Mouse (Mus musculus) embryonic facial prominence, embryonic 13.5 days (tissue): ENCODE measurements at regions not wholly inside any gene's neighbourhood (a gene's known extent, or its start where the extent isn't known, plus 50 kb on each side); places are given as distances from the start of the nearest gene placed in this dataset.

ENCODE experiments used
- ATAC-seq: fragments of 200-750 bp; cut with Nextera tagmentation; 2 replicates; pipeline ENCODE4 v1.8.0; 2017; ENCODE audit warnings: low read depth; ENCODE audit not compliant: insufficient number of reproducible peaks, insufficient read depth, low FRiP score, low TSS enrichment
- H3K27ac ChIP-seq: fragments of 300-500 bp; sonication (generic); 2 replicates; pipeline ENCODE4 v1.5.1; 2015; ENCODE audit warnings: moderate library complexity, mild to moderate bottlenecking, inconsistent platforms
- H3K27me3 ChIP-seq: fragments of 300-500 bp; sonication (generic); 2 replicates; pipeline ENCODE4 v1.6.1; 2015; ENCODE audit warnings: mild to moderate bottlenecking, inconsistent platforms
- H3K36me3 ChIP-seq: fragments of 300-500 bp; sonication (generic); 2 replicates; pipeline ENCODE4 v1.6.1; 2015; ENCODE audit warnings: mild to moderate bottlenecking, inconsistent platforms
- H3K4me1 ChIP-seq: fragments of 300-500 bp; sonication (generic); 2 replicates; pipeline ENCODE4 v1.6.1; 2015; ENCODE audit warnings: inconsistent platforms
- H3K4me2 ChIP-seq: fragments of 300-500 bp; sonication (generic); 2 replicates; pipeline ENCODE4 v1.6.1; 2015; ENCODE audit warnings: moderate library complexity, mild to moderate bottlenecking, inconsistent platforms
- H3K4me3 ChIP-seq: fragments of 300-500 bp; sonication (generic); 2 replicates; pipeline ENCODE4 v1.5.1; 2015; ENCODE audit warnings: mild to moderate bottlenecking, inconsistent platforms
- H3K9ac ChIP-seq: fragments of 300-500 bp; sonication (generic); 2 replicates; pipeline ENCODE4 v1.6.1; 2015; ENCODE audit warnings: mild to moderate bottlenecking, inconsistent platforms
- H3K9me3 ChIP-seq: fragments of 300-500 bp; sonication (generic); 2 replicates; pipeline ENCODE4 v1.6.1; 2016; ENCODE audit warnings: inconsistent platforms
- WGBS: fragments of 180-500 bp; shearing (Covaris S2); methylation state at CpG from one replicate; pipeline ENCODE4 v1.1.7; 2015; ENCODE audit warnings: mixed read lengths; 5-methylcytosine and 5-hydroxymethylcytosine counted together

DNA sequence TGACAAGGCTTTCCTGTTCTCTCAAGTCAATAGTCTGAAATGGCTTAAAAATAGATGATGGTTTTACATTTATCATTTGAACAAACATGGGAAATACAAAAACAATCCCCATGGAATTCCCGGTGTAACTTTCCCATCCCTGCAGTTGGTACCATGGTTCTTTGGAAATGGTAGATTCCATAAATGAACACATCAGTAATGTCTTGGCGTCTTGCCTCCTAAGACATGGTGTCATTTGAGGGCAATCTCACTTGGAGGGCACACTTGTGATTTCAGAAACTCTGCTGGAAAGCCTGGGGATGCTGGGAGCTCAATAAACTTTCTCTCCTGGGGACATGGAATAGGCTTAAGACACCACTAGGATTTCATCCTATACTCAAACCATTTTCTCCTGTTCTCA is 306.8 kb downstream of the Nuf2 start:
- Histone ChIP-seq H3K27ac (no peak overlapping the region), H3K9ac (no peak overlapping the region), H3K9me3 (no peaks in the 10 kb centered on the region), H3K27me3 (no peaks in the 10 kb centered on the region), H3K36me3 (no peaks in the 10 kb centered on the region), H3K4me2 (no peak overlapping the region), H3K4me3 (no peak overlapping the region), H3K4me1 (no peaks in the 10 kb centered on the region)
- ATAC-seq, result no peak
- 91% methylated on average over 2 of the region's 2 CpGs for WGBS

DNA sequence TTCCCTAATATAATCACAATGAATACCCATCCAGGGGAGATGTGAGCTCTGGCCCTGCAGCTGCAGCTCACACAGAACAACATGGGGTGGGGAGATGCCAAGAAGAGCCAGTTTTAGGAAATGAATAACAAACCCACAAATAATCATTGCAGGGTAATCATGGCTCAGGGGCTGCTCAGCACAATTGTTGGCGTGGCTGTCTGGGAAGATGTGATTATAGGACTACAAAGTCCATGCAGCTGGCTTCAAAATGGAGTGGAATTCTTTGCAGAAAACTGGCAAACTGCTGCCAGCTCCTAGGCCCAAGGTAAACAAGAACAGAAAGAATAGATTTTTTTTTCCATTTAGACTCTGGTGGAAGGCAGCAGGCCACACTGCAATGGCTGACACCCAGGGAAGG is 343.6 kb downstream of the Nuf2 start:
- H3K27me3 ChIP-seq, result no peaks in the 10 kb centered on the region
- H3K4me3 ChIP-seq, result no peak overlapping the region
- no peak overlapping the region for H3K9ac ChIP-seq
- H3K9me3 ChIP-seq, result no peaks in the 10 kb centered on the region
- ATAC-seq, result no peak
- H3K36me3 ChIP-seq, result no peaks in the 10 kb centered on the region
- peak overlapping the region; percentile 60; the same call in 1 of the 2 replicates for H3K27ac ChIP-seq
- no peak overlapping the region for H3K4me2 ChIP-seq
- H3K4me1 ChIP-seq, result peaks cover 8% of the 10 kb centered on the region; the same call in 1 of the 2 replicates
- whole genome bisulfite sequencing, result 25% methylated on average over 1 of the region's 1 CpGs

DNA sequence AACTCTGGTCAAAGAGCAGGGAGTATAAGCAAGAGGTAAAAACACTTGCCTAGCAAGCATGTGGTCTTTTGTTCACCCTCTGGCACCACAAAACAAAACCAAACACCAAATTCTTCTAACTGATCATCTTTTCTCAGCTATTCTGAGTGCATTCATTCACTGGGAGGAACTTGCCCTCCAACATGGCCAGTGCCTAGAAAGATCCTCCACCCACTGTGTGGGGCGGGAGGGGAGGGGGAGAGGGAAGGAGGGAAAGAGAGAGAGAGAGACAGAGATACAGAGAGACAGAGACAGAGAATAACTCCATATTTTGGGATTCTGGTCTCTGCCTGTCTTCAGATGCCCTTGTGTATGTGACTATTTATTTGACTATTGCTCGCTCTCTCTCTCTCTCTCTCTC is 360.9 kb downstream of the Nuf2 start:
- Histone ChIP-seq H3K9me3 (no peaks in the 10 kb centered on the region), H3K27ac (no peak overlapping the region), H3K27me3 (no peaks in the 10 kb centered on the region), H3K4me3 (no peak overlapping the region), H3K9ac (no peak overlapping the region), H3K36me3 (no peaks in the 10 kb centered on the region), H3K4me1 (no peaks in the 10 kb centered on the region), H3K4me2 (no peak overlapping the region)
- 88% methylated on average over 2 of the region's 2 CpGs for WGBS
- ATAC-seq, result no peak

- WGBS, result 93% methylated on average over 4 of the region's 4 CpGs
- no peak for ATAC-seq
- Histone ChIP-seq H3K27ac (no peak overlapping the region), H3K27me3 (no peaks in the 10 kb centered on the region), H3K4me3 (no peak overlapping the region), H3K9ac (no peak overlapping the region), H3K9me3 (no peaks in the 10 kb centered on the region), H3K4me2 (no peak overlapping the region), H3K4me1 (no peaks in the 10 kb centered on the region), H3K36me3 (no peaks in the 10 kb centered on the region)
Measured at GRCm38 (mm10) chr1:169168033-169168432, 363.2 kb downstream of the Nuf2 start.

DNA sequence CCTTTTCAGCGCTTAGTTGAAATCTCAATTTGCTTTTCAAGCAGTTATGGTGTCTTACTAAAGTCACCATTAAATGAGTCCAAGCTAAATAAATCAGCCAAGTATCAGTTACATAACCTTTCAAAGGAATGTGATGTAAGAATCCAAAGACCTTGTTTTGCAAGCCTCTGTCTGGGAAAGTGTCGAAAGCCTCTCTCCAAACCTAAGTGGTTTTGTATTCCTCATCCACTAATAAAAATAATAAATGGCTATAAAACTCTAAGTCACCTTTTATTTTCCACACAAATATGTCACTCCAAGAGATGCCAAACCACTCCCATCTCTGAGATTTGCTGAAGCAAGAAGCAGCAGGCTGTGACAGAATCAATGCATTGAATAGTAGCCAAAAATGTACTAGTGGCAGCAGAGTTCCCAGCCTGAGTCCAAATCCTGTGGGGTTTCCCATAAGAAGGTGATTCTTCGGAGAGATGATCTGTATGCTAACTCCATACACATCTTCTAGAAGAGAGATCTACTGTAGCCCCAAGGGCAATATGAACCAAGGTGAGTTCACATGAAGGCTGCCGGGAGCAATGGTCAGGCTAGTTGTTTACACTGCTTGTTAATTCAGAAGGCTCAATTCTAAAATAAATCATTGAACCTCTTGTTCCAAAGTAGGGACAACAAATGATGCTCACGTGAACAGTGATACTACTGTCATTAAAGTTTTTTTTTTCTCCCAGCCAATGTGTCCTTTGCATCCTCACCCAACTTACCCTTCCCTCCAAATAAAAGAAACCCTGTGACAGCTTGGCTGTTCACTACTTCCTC is 365.0 kb downstream of the Nuf2 start:
- ATAC-seq, result no peak
- 78% methylated on average over 5 of the region's 5 CpGs for WGBS
- no peaks in the 10 kb centered on the region for H3K9me3 ChIP-seq
- no peaks in the 10 kb centered on the region for H3K4me1 ChIP-seq
- no peak overlapping the region for H3K9ac ChIP-seq
- no peak overlapping the region for H3K4me2 ChIP-seq
- H3K27me3 ChIP-seq, result no peaks in the 10 kb centered on the region
- no peaks in the 10 kb centered on the region for H3K36me3 ChIP-seq
- H3K4me3 ChIP-seq, result no peak overlapping the region
- H3K27ac ChIP-seq, result no peak overlapping the region

GRCm38 (mm10) chr1:169160858-169161257 is 370.4 kb downstream of the Nuf2 start:
- Histone ChIP-seq H3K4me1 (peaks cover 17% of the 10 kb centered on the region), H3K9ac (no peak overlapping the region), H3K27me3 (no peaks in the 10 kb centered on the region), H3K9me3 (no peaks in the 10 kb centered on the region), H3K27ac (no peak overlapping the region), H3K4me2 (no peak overlapping the region), H3K36me3 (no peaks in the 10 kb centered on the region), H3K4me3 (no peak overlapping the region)
- 60% methylated on average over 6 of the region's 6 CpGs for WGBS
- no peak for ATAC-seq

DNA sequence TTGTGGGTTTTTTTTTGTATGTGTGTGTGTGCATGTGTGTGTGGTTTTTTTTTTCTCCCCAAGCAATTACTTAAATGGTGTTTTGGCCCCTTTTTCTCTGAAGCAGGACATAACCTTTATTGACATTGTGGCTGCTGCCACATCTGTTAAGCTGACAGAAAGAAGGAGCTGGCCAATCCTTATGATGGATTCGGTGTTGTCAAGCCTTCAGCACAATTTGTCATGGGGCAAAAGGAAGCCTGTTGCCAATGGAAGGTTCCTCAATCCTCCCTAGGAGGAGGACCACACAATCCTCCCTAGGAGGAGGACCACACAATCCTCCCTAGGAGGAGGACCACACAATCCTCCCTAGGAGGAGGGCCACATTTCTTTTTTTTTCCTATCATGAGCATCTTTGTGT is 371.0 kb downstream of the Nuf2 start:
- no peak overlapping the region for H3K4me2 ChIP-seq
- H3K27ac ChIP-seq, result no peak overlapping the region
- WGBS, result 44% methylated on average over 1 of the region's 1 CpGs
- no peak for ATAC-seq
- H3K4me1 ChIP-seq, result peaks cover 23% of the 10 kb centered on the region
- no peaks in the 10 kb centered on the region for H3K9me3 ChIP-seq
- H3K36me3 ChIP-seq, result no peaks in the 10 kb centered on the region
- H3K4me3 ChIP-seq, result no peak overlapping the region
- H3K9ac ChIP-seq, result no peak overlapping the region
- no peaks in the 10 kb centered on the region for H3K27me3 ChIP-seq

DNA sequence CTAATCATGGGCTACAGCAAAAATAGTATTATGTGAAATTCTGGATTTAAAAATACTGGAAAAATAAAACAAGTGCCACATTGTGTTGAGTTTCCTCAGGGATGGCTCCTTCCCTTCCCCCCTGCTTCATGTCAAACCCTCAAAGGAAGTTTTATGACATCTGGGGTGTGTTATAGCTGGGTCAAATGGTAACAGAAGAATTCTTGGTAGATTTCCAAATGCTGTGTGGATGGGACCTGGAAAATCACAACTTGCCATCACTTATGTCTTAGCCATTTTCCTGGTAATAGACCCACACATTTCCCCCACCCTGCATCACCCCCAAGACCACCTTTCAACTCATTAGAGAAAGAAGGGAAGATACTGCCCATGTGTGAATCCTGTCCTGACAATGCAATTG is 371.5 kb downstream of the Nuf2 start:
- Histone ChIP-seq H3K27ac (no peak overlapping the region), H3K27me3 (no peaks in the 10 kb centered on the region), H3K4me2 (no peak overlapping the region), H3K36me3 (no peaks in the 10 kb centered on the region), H3K4me3 (no peak overlapping the region), H3K9me3 (no peaks in the 10 kb centered on the region), H3K9ac (no peak overlapping the region), H3K4me1 (peaks cover 23% of the 10 kb centered on the region)
- ATAC-seq, result no peak

GRCm38 (mm10) chr1:169157496-169157895 is 373.8 kb downstream of the Nuf2 start:
- ATAC-seq, result no peak
- 84% methylated on average over 3 of the region's 3 CpGs for WGBS

DNA sequence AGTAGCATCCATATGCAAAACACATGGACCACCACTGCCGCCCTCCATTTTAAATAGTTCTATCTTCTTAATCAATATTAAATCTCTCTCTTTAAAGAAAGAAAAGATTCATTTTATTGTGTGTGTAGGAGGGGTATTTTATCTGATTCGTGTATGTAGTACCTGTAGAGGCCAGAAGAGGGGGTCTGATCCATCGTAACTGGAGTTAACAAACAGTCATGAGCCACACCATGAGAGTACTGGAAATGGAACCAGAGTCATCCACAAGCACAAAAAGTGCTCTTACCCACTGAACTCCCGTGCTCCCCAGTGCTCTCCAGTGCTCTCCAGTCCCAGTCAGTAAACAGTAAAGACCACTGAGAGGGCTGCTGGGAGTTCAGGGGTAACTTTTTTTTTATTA is 374.4 kb downstream of the Nuf2 start:
- Histone ChIP-seq H3K27ac (no peak overlapping the region), H3K36me3 (no peaks in the 10 kb centered on the region), H3K4me2 (no peak overlapping the region), H3K9ac (no peak overlapping the region), H3K27me3 (no peaks in the 10 kb centered on the region), H3K4me3 (no peak overlapping the region), H3K9me3 (no peaks in the 10 kb centered on the region), H3K4me1 (peaks cover 23% of the 10 kb centered on the region)
- 89% methylated on average over 4 of the region's 4 CpGs for WGBS
- ATAC-seq, result no peak

More at GRCm38 (mm10) chr1:169157496-169157895, 373.8 kb downstream of the Nuf2 start:
- peaks cover 23% of the 10 kb centered on the region for H3K4me1 ChIP-seq
- no peaks in the 10 kb centered on the region for H3K27me3 ChIP-seq
- H3K4me2 ChIP-seq, result no peak overlapping the region
- H3K36me3 ChIP-seq, result no peaks in the 10 kb centered on the region
- H3K4me3 ChIP-seq, result no peak overlapping the region
- H3K9me3 ChIP-seq, result no peaks in the 10 kb centered on the region
- no peak overlapping the region for H3K27ac ChIP-seq
- H3K9ac ChIP-seq, result no peak overlapping the region

GRCm38 (mm10) chr1:169155484-169156459 is 375.5 kb downstream of the Nuf2 start:
- 41% methylated on average over 14 of the region's 14 CpGs for WGBS
- Histone ChIP-seq H3K27me3 (no peaks in the 10 kb centered on the region), H3K9ac (no peak overlapping the region), H3K4me1 (peaks cover 23% of the 10 kb centered on the region), H3K27ac (peak overlapping the region; percentile 48; the same call in 1 of the 2 replicates), H3K36me3 (no peaks in the 10 kb centered on the region), H3K4me3 (no peak overlapping the region), H3K9me3 (no peaks in the 10 kb centered on the region), H3K4me2 (no peak overlapping the region; the same call in 1 of the 2 replicates)
- no peak for ATAC-seq
